Mouse (Mus musculus): Measurements from ENCODE around the gene Marcks.
A peak's percentile ranks its signal among the peaks of the same experiment; 100 is the strongest.

Gene Marcks

GRCm38 (mm10) chr10:37138778-37139442, at the start of gene Marcks:
Gene Marcks (minus strand): TSS chr10:37138920.
- peak; percentile 97 for DNase-seq (ENCODE audit: low spot score)

DNA sequence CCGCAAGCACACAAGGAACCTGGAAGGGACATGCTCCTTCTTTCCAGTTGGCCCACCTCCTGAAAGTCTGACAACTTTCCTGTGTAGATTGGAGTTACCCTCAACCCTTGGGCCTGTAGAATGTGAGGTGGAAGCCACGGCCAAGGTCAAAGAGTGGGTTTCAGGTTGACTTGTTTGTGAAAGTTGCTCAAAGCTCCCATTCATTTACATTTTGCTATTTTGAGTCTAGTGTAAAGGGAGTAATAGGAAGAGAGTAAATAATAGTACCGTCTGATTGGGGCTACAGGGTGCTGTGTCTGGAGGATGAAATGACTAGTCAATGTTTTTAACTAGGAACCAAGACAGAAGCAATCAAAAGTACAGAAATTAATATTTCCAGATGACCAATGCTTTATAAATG, 38.4 kb upstream of the Marcks start:
- no peak for DNase-seq (ENCODE audit: low spot score)

DNA sequence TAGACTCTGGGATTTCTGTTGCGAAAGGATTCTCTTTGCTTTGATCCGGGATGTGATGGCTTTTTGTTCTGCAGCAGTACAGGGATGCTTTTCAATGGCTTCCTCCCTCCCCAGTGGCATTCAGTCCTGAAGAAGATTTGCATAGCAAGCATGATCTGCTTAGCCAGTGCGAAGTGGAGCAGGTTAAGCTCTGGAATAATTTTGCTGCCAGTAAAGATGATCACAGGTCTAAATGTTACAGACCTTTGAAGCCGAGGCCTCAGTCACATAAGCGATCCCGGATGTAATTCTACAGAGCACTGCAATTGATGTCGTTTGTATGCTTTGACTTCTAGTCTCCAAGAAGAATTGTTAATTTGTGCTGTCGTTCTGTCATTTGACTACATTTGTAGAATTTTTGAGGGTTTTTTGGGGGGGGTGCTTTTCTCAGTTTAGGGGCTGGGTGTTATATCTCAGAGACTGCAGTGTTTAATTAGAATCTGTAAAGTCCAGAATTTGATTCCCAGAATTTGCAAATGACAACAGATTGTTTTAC, 33.8 kb upstream of the Marcks start:
- no peak for DNase-seq (ENCODE audit: low spot score)

DNA sequence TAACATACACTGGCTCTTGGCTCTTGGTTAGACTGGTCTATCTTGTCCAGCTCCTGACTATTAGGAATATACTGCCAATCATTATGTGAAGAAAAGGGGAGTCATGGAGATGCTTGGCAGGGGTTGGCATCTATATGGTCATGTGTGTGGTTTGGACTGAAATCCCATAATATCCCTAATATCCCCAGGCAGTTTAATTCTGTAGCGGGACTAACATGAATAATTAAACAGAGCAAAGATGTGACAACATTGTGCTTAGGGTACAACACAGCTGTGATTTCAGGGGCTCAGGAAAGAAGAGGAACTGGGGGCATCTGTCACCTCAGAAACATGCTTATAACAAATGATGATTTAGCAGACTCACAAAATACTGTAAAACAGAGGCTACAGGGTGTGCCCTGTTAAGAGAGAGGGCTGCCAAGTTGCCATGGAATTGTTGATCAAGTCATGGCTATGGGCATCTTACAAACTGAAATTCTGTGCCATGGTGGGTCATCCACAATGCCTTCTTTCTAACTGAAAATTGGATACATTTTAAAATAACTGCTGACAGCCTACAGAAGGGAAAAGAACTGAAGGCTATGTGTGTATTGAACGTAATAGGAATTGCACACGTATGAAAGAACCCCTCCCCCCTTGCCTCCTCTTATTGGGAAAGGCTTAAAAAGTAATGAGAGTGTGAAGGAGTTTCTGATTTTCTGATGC, 33.1 kb upstream of the Marcks start:
- DNase-seq (ENCODE audit: low spot score) = no peak

- DNase-seq (ENCODE audit: low spot score) = no peak
Measured at GRCm38 (mm10) chr10:37170878-37171277, 32.2 kb upstream of the Marcks start.

- no peak for DNase-seq (ENCODE audit: low spot score)
Measured at GRCm38 (mm10) chr10:37170466-37170865, 31.7 kb upstream of the Marcks start.

- DNase-seq (ENCODE audit: low spot score) = no peak
Measured at GRCm38 (mm10) chr10:37167527-37167926, 28.8 kb upstream of the Marcks start.

DNA sequence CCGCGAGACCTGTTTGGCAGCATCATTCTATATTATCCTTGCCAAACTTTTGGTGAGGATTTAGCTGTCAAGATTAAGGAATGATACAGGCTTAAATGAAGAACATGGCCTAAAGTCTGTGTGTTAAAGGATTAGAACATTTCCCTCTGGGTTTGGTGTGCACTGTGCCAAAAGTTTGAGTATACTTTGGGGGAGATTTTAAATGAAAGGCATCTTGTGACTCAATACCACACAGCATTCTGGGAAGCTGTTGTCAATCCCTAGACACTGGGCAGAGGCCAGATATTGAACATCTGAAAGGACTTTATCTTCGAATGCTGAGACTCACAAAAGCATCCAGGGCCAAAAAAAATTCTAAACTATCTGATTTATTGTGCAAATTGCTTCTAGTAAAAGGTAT, 21.0 kb upstream of the Marcks start:
- DNase-seq (ENCODE audit: low spot score) = no peak

DNA sequence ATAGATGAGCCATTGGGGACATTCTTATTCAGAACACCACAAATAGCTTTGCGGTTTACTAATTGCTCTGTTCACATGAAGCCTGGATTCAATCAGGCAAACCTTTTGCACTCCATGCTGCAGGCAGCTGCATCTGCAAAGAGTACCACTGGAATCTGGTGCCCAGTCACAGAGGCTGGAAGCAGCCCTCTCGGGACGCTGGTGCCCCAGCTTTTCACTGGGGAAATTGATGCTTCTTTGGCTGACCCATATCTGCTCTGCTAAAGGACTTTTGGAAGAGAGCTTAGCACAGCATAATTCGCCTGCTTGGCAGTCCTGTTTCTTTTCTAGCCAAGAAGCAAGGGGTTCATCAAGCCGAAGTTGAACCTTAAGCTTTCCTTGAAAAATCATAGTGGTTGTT, 18.4 kb upstream of the Marcks start:
- DNase-seq (ENCODE audit: low spot score) = no peak

- DNase-seq (ENCODE audit: low spot score) = no peak
Measured at GRCm38 (mm10) chr10:37155131-37155530, 16.4 kb upstream of the Marcks start.

DNA sequence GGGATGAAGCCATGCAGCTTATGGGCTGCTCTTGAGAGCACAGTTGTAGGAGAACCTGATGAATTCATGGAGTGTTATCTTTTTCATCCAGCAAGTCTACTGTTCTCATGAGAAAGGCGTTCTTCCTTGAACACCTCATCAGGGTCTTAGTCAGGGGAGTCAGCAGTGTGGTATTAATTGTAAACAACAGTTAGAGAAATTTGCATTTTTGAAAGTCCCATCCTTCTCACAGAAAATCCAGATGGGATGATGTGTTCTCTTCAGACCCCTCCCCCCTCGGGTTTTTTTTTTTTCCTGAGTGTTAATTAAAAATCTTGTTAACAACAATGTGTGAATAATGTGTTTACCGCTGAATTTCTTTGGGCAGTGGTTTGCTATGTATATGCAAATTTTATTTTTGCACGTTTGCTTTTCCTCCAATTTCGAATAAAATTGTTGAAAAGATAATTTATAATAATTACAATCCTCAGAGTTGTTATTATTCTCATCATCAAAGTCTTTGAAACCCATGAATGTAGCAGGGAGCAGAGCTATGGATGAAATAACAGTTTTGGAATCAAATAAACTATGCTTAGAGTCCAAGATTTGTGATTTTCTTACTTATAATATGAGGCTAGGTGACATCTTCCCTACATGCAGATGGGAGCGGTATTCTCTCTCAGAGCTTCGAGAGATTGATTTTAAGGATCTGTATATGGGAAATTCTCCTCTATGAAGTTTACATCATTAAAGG, 13.0 kb upstream of the Marcks start:
- DNase-seq (ENCODE audit: low spot score) = no peak

- no peak for DNase-seq (ENCODE audit: low spot score)
Measured at GRCm38 (mm10) chr10:37148016-37148415, 9.3 kb upstream of the Marcks start.

- DNase-seq (ENCODE audit: low spot score) = no peak
Measured at GRCm38 (mm10) chr10:37145456-37145855, 6.7 kb upstream of the Marcks start.

DNA sequence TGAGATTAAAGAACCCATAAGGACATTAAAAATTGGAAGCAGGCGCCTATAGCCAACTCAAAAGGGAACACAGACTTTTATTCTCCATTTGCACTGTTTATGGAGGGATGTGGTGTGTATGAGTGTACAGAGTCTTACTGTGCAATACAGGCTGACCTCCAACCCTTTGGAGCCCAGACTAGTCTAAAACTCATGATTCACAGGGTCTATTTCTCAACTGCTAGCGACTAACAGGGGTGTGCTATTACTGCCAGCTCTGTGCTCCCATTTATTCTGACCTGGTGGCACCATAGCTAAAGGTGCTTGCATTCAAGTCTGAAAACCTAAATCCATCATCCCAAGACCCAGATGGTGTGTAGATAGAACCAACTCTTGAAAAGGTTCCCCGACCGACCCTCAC, 2.9 kb upstream of the Marcks start:
- DNase-seq (ENCODE audit: low spot score) = no peak

GRCm38 (mm10) chr10:37140736-37141451, 2.2 kb upstream of the Marcks start:
- DNase-seq (ENCODE audit: low spot score) = peak; percentile 96

- peak; percentile 79 for DNase-seq (ENCODE audit: low spot score)
Measured at GRCm38 (mm10) chr10:37140166-37140735, 1.5 kb upstream of the Marcks start.

GRCm38 (mm10) chr10:37139443-37140165, 884 bp upstream of the Marcks start:
- peak; percentile 77 for DNase-seq (ENCODE audit: low spot score)

GRCm38 (mm10) chr10:37138311-37138731, 399 bp downstream of the Marcks start:
- DNase-seq (ENCODE audit: low spot score) = peak; percentile 59

DNA sequence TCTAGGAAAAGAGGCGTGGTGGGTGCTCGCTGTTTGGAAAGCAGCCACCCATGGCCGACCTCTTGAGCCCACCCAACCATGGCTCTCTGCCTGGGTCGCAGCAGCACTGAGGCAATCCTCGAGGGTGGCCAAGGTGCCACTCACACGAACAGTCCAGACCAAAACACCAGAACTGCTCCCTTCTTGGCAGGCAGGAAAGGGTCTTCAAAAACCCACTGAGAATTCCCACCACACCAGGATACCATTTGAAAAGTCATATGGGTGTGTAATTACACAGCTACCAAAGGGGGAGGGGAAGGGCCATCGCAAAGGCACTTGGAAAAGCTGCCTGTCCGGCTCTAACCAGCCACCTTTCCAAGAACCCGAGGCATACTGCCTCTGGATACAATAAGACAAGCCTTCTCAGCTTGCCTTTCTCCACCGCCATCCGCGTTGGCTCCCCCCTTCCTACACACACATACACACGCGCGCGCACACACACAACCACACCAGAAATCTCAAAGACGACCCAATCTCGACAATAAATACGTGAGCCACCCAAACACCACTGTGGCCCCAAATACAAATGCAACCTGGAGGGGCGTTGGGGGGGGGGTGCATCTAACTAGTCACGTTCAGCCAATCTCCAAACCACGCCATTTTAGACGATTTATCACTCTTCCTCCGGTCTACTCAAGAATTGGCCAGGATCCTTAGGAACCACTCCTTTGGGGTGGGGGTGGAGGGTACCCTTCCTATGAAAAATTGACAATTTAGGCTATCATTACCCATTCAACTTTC, 999 bp downstream of the Marcks start:
- peak; percentile 79 for DNase-seq (ENCODE audit: low spot score)

DNA sequence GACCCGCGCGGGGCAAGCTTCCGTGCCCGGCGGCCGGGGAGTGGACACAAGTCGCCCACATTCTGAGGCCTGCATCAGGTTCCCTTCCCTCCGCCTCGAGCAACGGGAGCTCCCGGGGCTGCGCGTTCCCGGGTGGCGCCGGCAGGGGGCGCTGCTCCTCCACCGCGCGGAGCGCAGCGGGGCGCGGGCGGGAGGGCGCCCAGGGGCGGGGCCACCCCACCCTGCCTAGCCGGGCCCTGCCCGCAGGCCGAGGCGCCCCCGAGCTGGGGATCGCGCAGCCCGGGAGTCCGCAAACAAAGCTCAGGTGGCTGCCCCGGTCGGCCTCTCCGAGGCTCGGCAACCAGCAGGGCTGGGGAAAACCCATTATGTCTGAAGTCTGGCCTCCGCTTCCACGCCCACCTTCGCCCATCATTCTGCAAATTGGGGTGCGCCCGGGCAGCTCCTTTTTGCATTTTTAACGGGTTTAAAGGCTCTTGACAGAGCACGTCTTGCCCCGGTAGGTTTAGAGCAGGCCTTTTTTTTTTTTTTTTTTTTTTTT, 1.7 kb downstream of the Marcks start:
- peak; percentile 97 for DNase-seq (ENCODE audit: low spot score)
